Mouse (Mus musculus): ENCODE results near the gene Nos2. TPM values are rescaled to one million over a fixed set of nuclear protein-coding genes. Genes with fewer than 3 reads are reported as not detected.

The Nos2 gene
- total and polyA plus RNA-seq, 3 experiments, result not detected

- Histone ChIP-seq H3K9me3 (replicated peaks; ENCODE audit: insufficient read depth, low read length) (no peaks in the 10 kb centered on the region), H3K4me3 (ENCODE audit: control insufficient read depth in 1 of 2, insufficient read depth in 1 of 2, low read depth in 2 of 2, low read length in 2 of 2) (peak overlapping the region; percentile 66 to 95), H3K27me3 (ENCODE audit: control insufficient read depth in 1 of 2, insufficient read depth in 2 of 2, low read length in 2 of 2) (no peaks in the 10 kb centered on the region), H3K4me1 (ENCODE audit: control insufficient read depth in 1 of 2, insufficient read depth in 2 of 2, low read length in 2 of 2) (peaks cover 37 to 54% of the 10 kb centered on the region in 2 experiments), H3K36me3 (ENCODE audit: control insufficient read depth in 1 of 2, insufficient read depth in 2 of 2, low read length in 2 of 2) (peaks cover 5 to 46% of the 10 kb centered on the region in 2 experiments), H3K79me2 (ENCODE audit: control insufficient read depth, insufficient read depth, low read length, poor library complexity) (peaks cover 46% of the 10 kb centered on the region), H3K27ac (ENCODE audit: control insufficient read depth, low read depth, low read length) (peak overlapping the region; percentile 78), H3K9ac (ENCODE audit: control insufficient read depth, low read depth, low read length, poor library complexity, severe bottlenecking) (peak overlapping the region; percentile 60)
- DNase-seq (ENCODE audit: low read depth, low spot score), result peak; percentile 85
- TF ChIP-seq ZC3H11A (IDR thresholded peaks at IDR 0.05; ENCODE audit: low read depth, low read length), result no peak
- TF ChIP-seq TAL1 (IDR thresholded peaks at IDR 0.05; ENCODE audit: low read length), result no peak
- peak; percentile 88 for TF ChIP-seq ETS1 (IDR thresholded peaks at IDR 0.05; ENCODE audit: low read depth, low read length)
- TF ChIP-seq MYB (IDR thresholded peaks at IDR 0.05; ENCODE audit: low read depth, low read length), result no peak
- TF ChIP-seq MEF2A (IDR thresholded peaks at IDR 0.05; ENCODE audit: extremely low read depth, insufficient replicate concordance, low read depth, low read length, poor library complexity, severe bottlenecking), result no peak
- TF ChIP-seq EP300 (IDR thresholded peaks at IDR 0.05; ENCODE audit: low read depth in 1 of 2, low read length in 2 of 2), result peak in 1 of 2 experiments; percentile 29
- no peak for TF ChIP-seq MYC (IDR thresholded peaks at IDR 0.05; ENCODE audit: low read depth, low read length)
- TF ChIP-seq ELF1 (IDR thresholded peaks at IDR 0.05; ENCODE audit: low read depth, low read length), result peak; percentile 66
- TF ChIP-seq GABPA (IDR thresholded peaks at IDR 0.05; ENCODE audit: low read depth, low read length), result no peak
- no peak; the same call in 1 of the 2 replicates for TF ChIP-seq MAFK (IDR thresholded peaks at IDR 0.05; ENCODE audit: borderline replicate concordance, low read depth, low read length)
- peak; percentile 59; the same call in 1 of the 2 replicates for TF ChIP-seq MAZ (IDR thresholded peaks at IDR 0.05; ENCODE audit: low read depth, low read length)
- peak; percentile 52; the same call in 1 of the 2 replicates for TF ChIP-seq POLR2AphosphoS2 (IDR thresholded peaks at IDR 0.05; ENCODE audit: low read length)
- peak; percentile 4; the same call in 1 of the 2 replicates for TF ChIP-seq MAX (IDR thresholded peaks at IDR 0.05; ENCODE audit: low read length)
- peak in 1 of 2 experiments; percentile 47; a peak in 1 of 4 replicates for TF ChIP-seq POLR2A (IDR thresholded peaks at IDR 0.05; ENCODE audit: control insufficient read depth in 1 of 2, insufficient read depth in 1 of 2, low read depth in 1 of 2, low read length in 2 of 2, poor library complexity in 1 of 2)
- no peak for TF ChIP-seq JUND (IDR thresholded peaks at IDR 0.05; ENCODE audit: low read depth, low read length)
- TF ChIP-seq KAT2A (conservative IDR thresholded peaks at IDR 0.05; ENCODE audit: low read depth, low read length), result no peak
- TF ChIP-seq RCOR1 (IDR thresholded peaks at IDR 0.05; ENCODE audit: low read depth, low read length), result peak; percentile 43
- TF ChIP-seq UBTF (IDR thresholded peaks at IDR 0.05; ENCODE audit: borderline replicate concordance, insufficient read depth, low read depth, low read length), result no peak
- TF ChIP-seq GATA1 (IDR thresholded peaks at IDR 0.05; ENCODE audit: low read depth, low read length), result no peak; the same call in 1 of the 2 replicates
- TF ChIP-seq NELFE (IDR thresholded peaks at IDR 0.05; ENCODE audit: low read depth, low read length), result peak; percentile 43; the same call in 1 of the 2 replicates
- TF ChIP-seq RAD21 (IDR thresholded peaks at IDR 0.05; ENCODE audit: low read depth, low read length), result no peak
- peak; percentile 46; the same call in 1 of the 2 replicates for TF ChIP-seq MXI1 (IDR thresholded peaks at IDR 0.05; ENCODE audit: low read depth, low read length)
- no peak; the same call in none of the 2 replicates for TF ChIP-seq HCFC1 (IDR thresholded peaks at IDR 0.05; ENCODE audit: low read depth, low read length)
- peak; percentile 77 for TF ChIP-seq SIN3A (IDR thresholded peaks at IDR 0.05; ENCODE audit: low read length)
- no peak for TF ChIP-seq NRF1 (IDR thresholded peaks at IDR 0.05; ENCODE audit: insufficient read depth, low read depth, low read length, poor library complexity, severe bottlenecking)
- TF ChIP-seq E2F4 (IDR thresholded peaks at IDR 0.05; ENCODE audit: borderline replicate concordance, low read depth, low read length), result no peak
- TF ChIP-seq CHD2 (IDR thresholded peaks at IDR 0.05; ENCODE audit: low read length), result no peak
- TF ChIP-seq CHD1 (IDR thresholded peaks at IDR 0.05; ENCODE audit: low read depth, low read length), result 0 out of 2 replicates have a peak, but pooled peaks have one; percentile 52
- TF ChIP-seq USF2 (IDR thresholded peaks at IDR 0.05; ENCODE audit: borderline replicate concordance in 1 of 2, insufficient read depth in 1 of 2, low read depth in 1 of 2, low read length in 2 of 2), result no peak
- TF ChIP-seq ZKSCAN1 (IDR thresholded peaks at IDR 0.05; ENCODE audit: low read depth, low read length), result no peak
- TF ChIP-seq SMC3 (IDR thresholded peaks at IDR 0.05; ENCODE audit: low read depth, low read length), result no peak
- no peak for TF ChIP-seq CTCF (IDR thresholded peaks at IDR 0.05 in 2 of 3, conservative IDR thresholded peaks at IDR 0.05 in 1 of 3; ENCODE audit: control insufficient read depth in 1 of 3, insufficient read depth in 1 of 3, low read depth in 2 of 3, low read length in 3 of 3, poor library complexity in 1 of 3, severe bottlenecking in 1 of 3)
- peak; percentile 74 for TF ChIP-seq TBP (IDR thresholded peaks at IDR 0.05; ENCODE audit: low read depth, low read length)
- no peak for TF ChIP-seq POLR2AphosphoS5 (IDR thresholded peaks at IDR 0.05; ENCODE audit: borderline replicate concordance, low read depth, low read length)
- TF ChIP-seq USF1 (IDR thresholded peaks at IDR 0.05; ENCODE audit: low read depth, low read length), result peak; percentile 82
These were observed 62.1 kb downstream of the Nos2 start for GRCm38 (mm10) chr11:78982513-78983291.
